Mouse (Mus musculus) liver, adult 2 months (tissue): ENCODE data around the gene Anxa8. TPM values are rescaled to one million over a fixed set of nuclear protein-coding genes. Genes with fewer than 3 reads are reported as not detected.

ENCODE experiments used
- DNase-seq: peaks from one replicate; pipeline ENCODE4 v3.0.0-alpha.2; 2011; ENCODE audit warnings: low read depth, low spot score; ENCODE audit errors: extremely low read depth
- H3K27ac ChIP-seq: fragments of 200-500 bp; replicated peaks from 2 replicates; pipeline ENCODE4 v1.5.1; 2012; ENCODE audit warnings: low read depth, mild to moderate bottlenecking, control low read depth, inconsistent platforms, low read length; ENCODE audit not compliant: insufficient read depth
- H3K27me3 ChIP-seq: fragments of 200-500 bp; 2 replicates; pipeline ENCODE4 v1.6.1; 2012; ENCODE audit warnings: mild to moderate bottlenecking, moderate library complexity, low read length, inconsistent platforms; ENCODE audit not compliant: control insufficient read depth, insufficient read depth
- H3K36me3 ChIP-seq: fragments of 200-500 bp; 2 replicates; pipeline ENCODE4 v1.6.1; 2012; ENCODE audit warnings: low read length, inconsistent platforms; ENCODE audit not compliant: control insufficient read depth, insufficient read depth
- H3K4me1 ChIP-seq: fragments of 200-500 bp; 2 replicates; pipeline ENCODE4 v1.6.1; 2011; ENCODE audit warnings: low read length; ENCODE audit not compliant: control insufficient read depth, insufficient read depth
- H3K4me3 ChIP-seq: fragments of 200-500 bp; 2 replicates; pipeline ENCODE4 v1.5.1; 2011; ENCODE audit warnings: low read depth, mild to moderate bottlenecking, control low read depth, low read length, moderate library complexity; ENCODE audit not compliant: insufficient read depth
- H3K79me2 ChIP-seq: fragments of 200-500 bp; 2 replicates; pipeline ENCODE4 v1.6.1; 2012; ENCODE audit warnings: inconsistent platforms, mild to moderate bottlenecking, low read length, moderate library complexity; ENCODE audit not compliant: control insufficient read depth, insufficient read depth
- H3K9ac ChIP-seq: fragments of 200-500 bp; 2 replicates; pipeline ENCODE4 v1.6.1; 2012; ENCODE audit warnings: low read depth, mild to moderate bottlenecking, control low read depth, inconsistent platforms, low read length
- CTCF ChIP-seq: fragments of 200-500 bp; IDR thresholded peaks from 2 replicates; pipeline ENCODE4 v1.5.1; 2011; ENCODE audit warnings: low read depth, low read length, control low read depth
- POLR2A ChIP-seq: fragments of 200-500 bp; IDR thresholded peaks from 2 replicates; pipeline ENCODE4 v1.6.1; 2011; ENCODE audit warnings: low read length, control low read depth; ENCODE audit not compliant: insufficient read depth; ENCODE audit errors: extremely low read depth
- WGBS: fragments of 180-500 bp; shearing (Covaris S2); methylation state at CpG from one replicate; pipeline ENCODE4 v1.1.7; 2018; 5-methylcytosine and 5-hydroxymethylcytosine counted together
- polyA plus RNA-seq: library from polyadenylated mRNA; depleted of rRNA; stranded (reverse); fragments of >200 nt; gene quantifications from 2 replicates; pipeline ENCODE4 v1.2.3, GENCODE M21; 2012
- total RNA-seq: library from RNA; depleted of rRNA; stranded (reverse); fragments of >200 nt; gene quantifications from 2 replicates; pipeline ENCODE4 v1.2.3, GENCODE M21; 2014

Anxa8 gene
- total and polyA plus RNA-seq, 2 experiments, result not detected

- TF ChIP-seq POLR2A (no peak), CTCF (no peak)
- peak; percentile 3 for DNase-seq
- H3K27me3 ChIP-seq, result no peaks in the 10 kb centered on the region
- 70% methylated on average over 12 of the region's 12 CpGs for WGBS
- no peaks in the 10 kb centered on the region for H3K4me1 ChIP-seq
- no peak overlapping the region for H3K4me3 ChIP-seq
- H3K27ac ChIP-seq, result no peak overlapping the region
- H3K79me2 ChIP-seq, result no peaks in the 10 kb centered on the region
- H3K36me3 ChIP-seq, result no peaks in the 10 kb centered on the region
- no peak overlapping the region for H3K9ac ChIP-seq
Observed at GRCm38 (mm10) chr14:34120016-34120910, 34.5 kb downstream of the Anxa8 start.

- no peaks in the 10 kb centered on the region for H3K36me3 ChIP-seq
- H3K9ac ChIP-seq, result no peak overlapping the region
- H3K4me1 ChIP-seq, result no peaks in the 10 kb centered on the region
- no peaks in the 10 kb centered on the region for H3K79me2 ChIP-seq
- 93% methylated on average over 3 of the region's 3 CpGs for WGBS
- no peak overlapping the region for H3K27ac ChIP-seq
- DNase-seq, result no peak
- no peak overlapping the region for H3K4me3 ChIP-seq
- TF ChIP-seq POLR2A (no peak), CTCF (no peak)
- H3K27me3 ChIP-seq, result no peaks in the 10 kb centered on the region
Observed at GRCm38 (mm10) chr14:34120923-34121351, 35.2 kb downstream of the Anxa8 start.

GRCm38 (mm10) chr14:34121691-34122090, 35.9 kb downstream of the Anxa8 start:
- Histone ChIP-seq H3K27ac (no peak overlapping the region), H3K36me3 (no peaks in the 10 kb centered on the region), H3K4me1 (no peaks in the 10 kb centered on the region), H3K9ac (no peak overlapping the region), H3K4me3 (no peak overlapping the region), H3K79me2 (no peaks in the 10 kb centered on the region), H3K27me3 (no peaks in the 10 kb centered on the region)
- 94% methylated on average over 4 of the region's 4 CpGs for WGBS
- TF ChIP-seq CTCF (no peak), POLR2A (no peak)
- no peak for DNase-seq

DNA sequence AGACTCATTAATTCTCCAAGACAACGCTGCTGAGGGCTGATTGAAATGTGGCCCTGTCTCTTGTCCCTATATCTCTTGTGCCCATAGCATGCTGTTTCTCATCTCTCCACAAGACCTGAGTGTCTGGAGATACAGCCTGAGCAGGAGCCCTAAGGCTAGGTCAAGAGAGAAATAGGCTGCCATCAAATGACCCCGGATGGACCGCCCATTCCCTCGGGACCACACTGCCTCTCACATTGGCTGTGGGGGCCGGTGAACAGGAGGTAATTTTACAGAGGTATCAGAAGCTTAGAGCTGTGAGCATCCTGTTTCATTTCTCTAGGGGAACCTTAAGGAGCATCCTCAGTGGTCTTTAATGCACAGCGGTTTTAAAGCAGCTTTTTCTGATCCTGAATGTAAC, 45.4 kb downstream of the Anxa8 start:
- Histone ChIP-seq H3K27ac (no peak overlapping the region), H3K27me3 (no peaks in the 10 kb centered on the region), H3K79me2 (no peaks in the 10 kb centered on the region), H3K9ac (no peak overlapping the region), H3K4me3 (no peak overlapping the region), H3K4me1 (no peaks in the 10 kb centered on the region), H3K36me3 (no peaks in the 10 kb centered on the region)
- no peak for TF ChIP-seq POLR2A
- TF ChIP-seq CTCF, result no peak
- no peak for DNase-seq
- 81% methylated on average over 6 of the region's 6 CpGs for WGBS

DNA sequence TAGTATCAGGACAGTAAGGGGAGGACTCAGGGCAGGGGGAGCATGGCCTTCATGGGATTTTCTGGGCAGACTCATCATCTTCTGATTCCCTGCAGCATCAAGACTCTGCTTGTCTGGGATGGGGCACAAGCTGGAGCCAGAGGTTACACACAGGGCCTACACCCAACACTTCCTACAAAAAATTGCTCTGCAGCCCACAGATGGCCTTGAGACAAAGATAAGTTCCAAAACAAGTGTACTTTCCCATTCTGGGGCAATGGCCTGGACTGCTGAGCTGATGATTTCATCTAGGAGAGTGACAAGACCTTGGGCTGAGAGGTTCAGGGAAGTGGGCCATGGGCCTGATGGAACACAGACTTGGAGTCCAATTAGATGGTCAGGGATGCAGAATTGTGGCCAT, 49.6 kb downstream of the Anxa8 start:
- no peak for TF ChIP-seq CTCF
- no peak for TF ChIP-seq POLR2A

More for the DNA sequence above, 49.6 kb downstream of the Anxa8 start:
- no peaks in the 10 kb centered on the region for H3K79me2 ChIP-seq
- H3K9ac ChIP-seq, result no peak overlapping the region
- no peaks in the 10 kb centered on the region for H3K4me1 ChIP-seq
- H3K4me3 ChIP-seq, result no peak overlapping the region
- H3K27ac ChIP-seq, result no peak overlapping the region
- H3K36me3 ChIP-seq, result no peaks in the 10 kb centered on the region
- H3K27me3 ChIP-seq, result no peaks in the 10 kb centered on the region; the same call in 1 of the 2 replicates
- peak; percentile 9 for DNase-seq
